Mouse (Mus musculus): ENCODE measurements around the gene Sytl1. TPM values are rescaled to one million over a fixed set of nuclear protein-coding genes. Genes with fewer than 3 reads are reported as not detected.

Gene Sytl1
- polyA plus RNA-seq (2012; rRNA removed), result 14.3 and 15.7 TPM in 2 replicates
- polyA plus RNA-seq (2014; fragmentation: Nextera tagmentation; extraction: Ambion mirVana), result 17.9 and 23.3 TPM in 2 replicates

DNA sequence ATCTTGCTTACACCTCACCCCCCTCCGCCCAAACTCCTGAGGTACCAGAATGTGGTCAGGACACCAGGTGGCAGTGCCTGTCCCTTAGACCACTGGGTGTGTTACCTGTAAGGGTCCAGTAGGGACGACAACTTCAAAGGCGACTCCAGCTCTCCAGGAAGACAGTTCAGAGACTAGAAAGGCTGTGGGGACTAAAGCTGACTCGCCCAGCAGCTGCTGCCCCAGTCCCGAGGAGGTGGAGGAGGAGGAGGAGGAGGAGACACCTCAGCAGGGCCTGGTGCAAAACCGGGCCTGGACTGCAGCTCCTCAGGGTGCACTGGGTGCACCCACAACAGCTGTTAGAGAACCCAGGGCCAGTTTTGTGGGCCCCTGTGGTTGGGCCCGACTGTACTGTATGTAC lies at the start of gene Sytl1:
Gene Sytl1 (minus strand): TSS at position 232 of the 400 bp plus-strand sequence.
- Histone ChIP-seq H3K4me1 (ENCODE audit: control insufficient read depth, insufficient read depth, low read length) (no peaks in the 10 kb centered on the region), H3K36me3 (ENCODE audit: control insufficient read depth, insufficient read depth, low read length) (peaks cover 37% of the 10 kb centered on the region), H3K27me3 (ENCODE audit: control insufficient read depth, insufficient read depth, low read length) (no peaks in the 10 kb centered on the region), H3K9ac (ENCODE audit: low read depth, low read length, severe bottlenecking) (no peak within 1 kb of the TSS), H3K9me3 (ENCODE audit: control insufficient read depth, low read length) (no peaks in the 10 kb centered on the region; the same call in 1 of the 2 replicates), H3K4me2 (replicated peaks; ENCODE audit: low read depth, low read length, severe bottlenecking) (peak within 1 kb of the TSS; percentile 15; the same call in 1 of the 2 replicates), H3K27ac (replicated peaks; ENCODE audit: low read depth, low read length) (no peak within 1 kb of the TSS), H3K4me3 (replicated peaks; ENCODE audit: low read length) (no peak within 1 kb of the TSS; the same call in 1 of the 2 replicates)
- no peak for TF ChIP-seq POLR2A (IDR thresholded peaks at IDR 0.05; ENCODE audit: borderline replicate concordance, extremely low read depth, insufficient read depth, insufficient read length)
- 27% methylated on average over 7 of the region's 7 CpGs for WGBS
- no peak for ATAC-seq (ENCODE audit: low FRiP score, low read depth)
- no peak for DNase-seq (ENCODE audit: low spot score)

DNA sequence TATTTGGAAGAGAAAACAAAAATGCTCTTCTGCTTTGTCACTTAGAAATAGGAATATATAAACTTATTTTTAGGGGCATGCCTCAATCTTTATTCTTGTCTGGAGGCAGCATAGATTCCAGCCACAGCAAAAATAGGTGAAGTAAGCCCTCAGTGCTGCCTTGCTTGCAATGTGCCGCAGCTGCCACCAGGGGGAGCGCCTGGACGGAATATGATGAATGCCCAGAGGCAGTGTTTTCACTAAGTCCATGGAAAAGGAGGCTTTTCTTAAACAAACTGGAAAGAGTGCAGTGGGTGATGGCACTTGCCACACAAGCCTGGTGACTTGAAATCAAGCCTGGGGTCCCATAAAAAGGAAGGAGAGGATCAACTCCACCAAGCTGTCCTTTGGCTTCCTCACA lies 47.0 kb upstream of the Sytl1 start:
- no peaks in the 10 kb centered on the region for H3K9me3 ChIP-seq (ENCODE audit: control insufficient read depth, low read length)
- 0% methylated on average over 3 of the region's 3 CpGs for WGBS
- H3K27ac ChIP-seq (replicated peaks; ENCODE audit: low read depth, low read length), result no peak overlapping the region
- ATAC-seq (ENCODE audit: low FRiP score, low read depth) (peak; percentile 50; the same call in 1 of the 2 replicates), DNase-seq (ENCODE audit: low spot score) (peak; percentile 86)
- no peak overlapping the region for H3K4me3 ChIP-seq (replicated peaks; ENCODE audit: low read length)
- TF ChIP-seq POLR2A (IDR thresholded peaks at IDR 0.05; ENCODE audit: borderline replicate concordance, extremely low read depth, insufficient read depth, insufficient read length), result no peak
- no peaks in the 10 kb centered on the region for H3K4me1 ChIP-seq (ENCODE audit: control insufficient read depth, insufficient read depth, low read length)
- H3K9ac ChIP-seq (ENCODE audit: low read depth, low read length, severe bottlenecking), result no peak overlapping the region
- no peak overlapping the region for H3K4me2 ChIP-seq (replicated peaks; ENCODE audit: low read depth, low read length, severe bottlenecking)
- H3K36me3 ChIP-seq (ENCODE audit: control insufficient read depth, insufficient read depth, low read length), result peaks cover 23% of the 10 kb centered on the region
- no peaks in the 10 kb centered on the region for H3K27me3 ChIP-seq (ENCODE audit: control insufficient read depth, insufficient read depth, low read length)

DNA sequence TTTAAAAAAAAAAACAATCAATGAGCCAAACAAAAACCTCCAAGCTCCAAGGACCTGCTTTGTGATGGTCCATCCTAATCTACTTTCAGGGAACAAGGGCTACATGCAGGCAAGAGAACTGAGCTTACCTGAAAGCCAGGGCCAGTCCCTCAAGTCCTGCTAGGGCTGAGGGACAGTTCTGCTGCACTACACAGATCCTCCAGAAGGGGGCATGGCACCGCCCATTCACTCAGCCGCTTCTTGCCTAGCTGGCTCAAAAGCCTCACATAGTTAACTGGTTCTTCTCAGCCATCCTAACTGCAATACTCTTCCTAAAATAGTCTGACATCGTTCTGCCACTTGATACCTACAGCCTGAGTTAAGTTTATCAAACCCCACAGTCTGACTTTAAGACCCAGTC lies 44.4 kb upstream of the Sytl1 start:
- peak; percentile 17 for DNase-seq (ENCODE audit: low spot score)
- Histone ChIP-seq H3K4me2 (replicated peaks; ENCODE audit: low read depth, low read length, severe bottlenecking) (no peak overlapping the region), H3K4me3 (replicated peaks; ENCODE audit: low read length) (no peak overlapping the region), H3K27me3 (ENCODE audit: control insufficient read depth, insufficient read depth, low read length) (no peaks in the 10 kb centered on the region), H3K27ac (replicated peaks; ENCODE audit: low read depth, low read length) (no peak overlapping the region), H3K9me3 (ENCODE audit: control insufficient read depth, low read length) (no peaks in the 10 kb centered on the region), H3K9ac (ENCODE audit: low read depth, low read length, severe bottlenecking) (no peak overlapping the region), H3K36me3 (ENCODE audit: control insufficient read depth, insufficient read depth, low read length) (peaks cover 39% of the 10 kb centered on the region), H3K4me1 (ENCODE audit: control insufficient read depth, insufficient read depth, low read length) (no peaks in the 10 kb centered on the region)
- 39% methylated on average over 3 of the region's 3 CpGs for WGBS
- no peak for ATAC-seq (ENCODE audit: low FRiP score, low read depth)
- TF ChIP-seq POLR2A (IDR thresholded peaks at IDR 0.05; ENCODE audit: borderline replicate concordance, extremely low read depth, insufficient read depth, insufficient read length), result no peak

DNA sequence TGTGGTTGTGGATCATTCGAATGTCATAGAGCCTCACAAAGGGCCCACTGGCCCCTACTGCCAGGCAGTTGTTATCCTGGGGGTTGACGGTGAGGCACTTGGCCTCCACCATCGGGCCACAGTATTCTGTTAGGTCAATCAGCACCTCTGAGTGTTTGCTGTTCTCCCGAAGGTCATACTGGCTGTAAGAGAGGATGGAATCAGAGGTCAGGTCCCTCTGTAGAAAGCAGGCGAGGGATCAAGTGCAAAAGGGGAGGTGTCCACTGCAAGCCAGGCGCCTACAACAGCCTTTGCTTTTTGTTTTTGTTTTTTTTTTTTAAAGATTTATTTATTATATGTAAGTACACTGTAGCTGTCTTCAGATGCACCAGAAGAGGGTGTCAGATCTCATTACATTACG lies 42.9 kb upstream of the Sytl1 start:
- WGBS, result 87% methylated on average over 7 of the region's 7 CpGs
- H3K36me3 ChIP-seq (ENCODE audit: control insufficient read depth, insufficient read depth, low read length), result peaks cover 46% of the 10 kb centered on the region
- no peak overlapping the region for H3K4me2 ChIP-seq (replicated peaks; ENCODE audit: low read depth, low read length, severe bottlenecking)
- no peak overlapping the region for H3K9ac ChIP-seq (ENCODE audit: low read depth, low read length, severe bottlenecking)
- H3K27ac ChIP-seq (replicated peaks; ENCODE audit: low read depth, low read length), result no peak overlapping the region
- no peak for ATAC-seq (ENCODE audit: low FRiP score, low read depth)
- no peak for TF ChIP-seq POLR2A (IDR thresholded peaks at IDR 0.05; ENCODE audit: borderline replicate concordance, extremely low read depth, insufficient read depth, insufficient read length)
- H3K4me1 ChIP-seq (ENCODE audit: control insufficient read depth, insufficient read depth, low read length), result no peaks in the 10 kb centered on the region
- H3K4me3 ChIP-seq (replicated peaks; ENCODE audit: low read length), result no peak overlapping the region
- no peaks in the 10 kb centered on the region for H3K9me3 ChIP-seq (ENCODE audit: control insufficient read depth, low read length)
- no peaks in the 10 kb centered on the region for H3K27me3 ChIP-seq (ENCODE audit: control insufficient read depth, insufficient read depth, low read length)
- DNase-seq (ENCODE audit: low spot score), result no peak

DNA sequence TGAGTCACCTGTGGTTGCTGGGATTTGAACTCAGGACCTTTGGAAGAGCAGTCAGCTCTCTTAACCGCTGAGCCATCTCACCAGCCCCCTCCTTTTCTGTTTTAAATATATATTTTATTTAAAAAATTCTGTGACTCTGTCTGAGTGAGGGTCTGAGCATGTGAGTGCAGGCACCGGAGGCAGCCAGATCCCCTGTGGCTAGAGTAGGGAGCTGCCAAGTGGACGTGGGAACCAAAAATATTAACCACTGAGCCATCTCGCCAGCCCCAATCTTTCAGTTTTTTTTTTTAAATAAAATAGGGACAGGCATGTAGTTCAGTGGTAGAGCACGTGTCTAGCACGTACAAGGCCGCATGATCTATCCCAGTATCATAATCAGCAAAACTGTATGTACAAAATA lies 41.9 kb upstream of the Sytl1 start:
- Histone ChIP-seq H3K27ac (replicated peaks; ENCODE audit: low read depth, low read length) (no peak overlapping the region), H3K27me3 (ENCODE audit: control insufficient read depth, insufficient read depth, low read length) (no peaks in the 10 kb centered on the region), H3K36me3 (ENCODE audit: control insufficient read depth, insufficient read depth, low read length) (peaks cover 57% of the 10 kb centered on the region), H3K4me1 (ENCODE audit: control insufficient read depth, insufficient read depth, low read length) (no peaks in the 10 kb centered on the region), H3K4me3 (replicated peaks; ENCODE audit: low read length) (no peak overlapping the region), H3K9ac (ENCODE audit: low read depth, low read length, severe bottlenecking) (no peak overlapping the region), H3K9me3 (ENCODE audit: control insufficient read depth, low read length) (no peaks in the 10 kb centered on the region), H3K4me2 (replicated peaks; ENCODE audit: low read depth, low read length, severe bottlenecking) (no peak overlapping the region)
- DNase-seq (ENCODE audit: low spot score) (no peak), ATAC-seq (ENCODE audit: low FRiP score, low read depth) (no peak)
- no peak for TF ChIP-seq POLR2A (IDR thresholded peaks at IDR 0.05; ENCODE audit: borderline replicate concordance, extremely low read depth, insufficient read depth, insufficient read length)
- WGBS, result 88% methylated on average over 7 of the region's 7 CpGs

DNA sequence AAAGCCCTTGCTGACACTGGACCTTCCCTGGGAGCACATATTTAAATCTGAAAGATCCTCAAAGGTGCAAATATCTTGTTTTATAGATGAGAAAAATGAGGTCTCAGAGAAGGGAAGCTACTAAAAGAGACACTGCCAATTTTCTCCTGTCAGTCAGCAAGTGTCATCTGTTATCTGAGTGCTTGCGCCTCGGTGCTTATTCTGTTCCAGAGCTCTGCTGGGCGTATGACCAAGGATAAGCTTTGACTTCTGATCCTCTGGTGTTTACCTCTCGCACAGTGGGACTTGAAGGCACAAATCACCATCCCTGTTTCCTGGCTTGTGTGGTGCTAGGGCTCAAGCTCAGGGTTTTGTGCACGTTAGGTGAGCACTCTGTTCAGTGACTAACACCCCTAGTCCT lies 39.8 kb upstream of the Sytl1 start:
- DNase-seq (ENCODE audit: low spot score), result no peak
- Histone ChIP-seq H3K9ac (ENCODE audit: low read depth, low read length, severe bottlenecking) (no peak overlapping the region), H3K27ac (replicated peaks; ENCODE audit: low read depth, low read length) (no peak overlapping the region), H3K4me1 (ENCODE audit: control insufficient read depth, insufficient read depth, low read length) (peaks cover 4% of the 10 kb centered on the region; the same call in 1 of the 2 replicates), H3K27me3 (ENCODE audit: control insufficient read depth, insufficient read depth, low read length) (no peaks in the 10 kb centered on the region), H3K4me3 (replicated peaks; ENCODE audit: low read length) (no peak overlapping the region), H3K36me3 (ENCODE audit: control insufficient read depth, insufficient read depth, low read length) (peaks cover 54% of the 10 kb centered on the region), H3K4me2 (replicated peaks; ENCODE audit: low read depth, low read length, severe bottlenecking) (no peak overlapping the region), H3K9me3 (ENCODE audit: control insufficient read depth, low read length) (no peaks in the 10 kb centered on the region)
- no peak for ATAC-seq (ENCODE audit: low FRiP score, low read depth)
- no peak for TF ChIP-seq POLR2A (IDR thresholded peaks at IDR 0.05; ENCODE audit: borderline replicate concordance, extremely low read depth, insufficient read depth, insufficient read length)
- WGBS, result 92% methylated on average over 5 of the region's 5 CpGs
